Mouse (Mus musculus): ENCODE measurements around the gene Tmem184b.

The Tmem184b gene

GRCm38 (mm10) chr15:79399231-79400052, 3.9 kb downstream of the Tmem184b start:
- DNase-seq (ENCODE audit: inconsistent ontology term): peak; percentile 67

GRCm38 (mm10) chr15:79396736-79397135, 6.6 kb downstream of the Tmem184b start:
- DNase-seq (ENCODE audit: inconsistent ontology term): no peak

- DNase-seq (ENCODE audit: inconsistent ontology term): no peak
Observed at GRCm38 (mm10) chr15:79395281-79395680, 8.1 kb downstream of the Tmem184b start.

GRCm38 (mm10) chr15:79394842-79395241, 8.5 kb downstream of the Tmem184b start:
- no peak for DNase-seq (ENCODE audit: inconsistent ontology term)

- no peak for DNase-seq (ENCODE audit: inconsistent ontology term)
Observed at GRCm38 (mm10) chr15:79393101-79393500, 10.3 kb downstream of the Tmem184b start.

GRCm38 (mm10) chr15:79392527-79392926, 10.8 kb downstream of the Tmem184b start:
- DNase-seq (ENCODE audit: inconsistent ontology term): no peak

- DNase-seq (ENCODE audit: inconsistent ontology term): peak; percentile 97
Observed at GRCm38 (mm10) chr15:79391447-79392093, 11.8 kb downstream of the Tmem184b start.

GRCm38 (mm10) chr15:79390434-79390833, 12.9 kb downstream of the Tmem184b start:
- no peak for DNase-seq (ENCODE audit: inconsistent ontology term)

- DNase-seq (ENCODE audit: inconsistent ontology term): no peak
Observed at GRCm38 (mm10) chr15:79388171-79388570, 15.2 kb downstream of the Tmem184b start.

- DNase-seq (ENCODE audit: inconsistent ontology term): no peak
Observed at GRCm38 (mm10) chr15:79387611-79388010, 15.8 kb downstream of the Tmem184b start.

GRCm38 (mm10) chr15:79387081-79387480, 16.3 kb downstream of the Tmem184b start:
- DNase-seq (ENCODE audit: inconsistent ontology term): peak; percentile 32

GRCm38 (mm10) chr15:79381644-79382043, 21.7 kb downstream of the Tmem184b start:
- no peak for DNase-seq (ENCODE audit: inconsistent ontology term)

GRCm38 (mm10) chr15:79380468-79381444, 22.6 kb downstream of the Tmem184b start:
- DNase-seq (ENCODE audit: inconsistent ontology term): peak; percentile 56

- no peak for DNase-seq (ENCODE audit: inconsistent ontology term)
Observed at GRCm38 (mm10) chr15:79379658-79380057, 23.7 kb downstream of the Tmem184b start.

- no peak for DNase-seq (ENCODE audit: inconsistent ontology term)
Observed at GRCm38 (mm10) chr15:79378608-79379007, 24.8 kb downstream of the Tmem184b start.

GRCm38 (mm10) chr15:79377681-79378080, 25.7 kb downstream of the Tmem184b start:
- DNase-seq (ENCODE audit: inconsistent ontology term): peak; percentile 71

- no peak for DNase-seq (ENCODE audit: inconsistent ontology term)
Observed at GRCm38 (mm10) chr15:79374760-79375159, 28.6 kb downstream of the Tmem184b start.

GRCm38 (mm10) chr15:79370281-79370843, 33.0 kb downstream of the Tmem184b start:
- no peak for DNase-seq (ENCODE audit: inconsistent ontology term)

GRCm38 (mm10) chr15:79369452-79370280, 33.7 kb downstream of the Tmem184b start:
- DNase-seq (ENCODE audit: inconsistent ontology term): no peak

- no peak for DNase-seq (ENCODE audit: inconsistent ontology term)
Observed at GRCm38 (mm10) chr15:79368861-79369440, 34.4 kb downstream of the Tmem184b start.
